Mouse (Mus musculus) ES-E14 (cell line): ENCODE data around the gene Bcl9. TPM values are rescaled to one million over a fixed set of nuclear protein-coding genes. Genes with fewer than 3 reads are reported as not detected.

Experiments
- DNase-seq: peaks from one replicate; pipeline ENCODE4 v3.0.0-alpha.2; 2013; ENCODE audit warnings: low read depth, low spot score
- H3K27ac ChIP-seq: 2 replicates; pipeline ENCODE4 v1.5.1; 2012; ENCODE audit warnings: low read depth, mild to moderate bottlenecking, low read length, moderate library complexity, mixed read lengths; ENCODE audit not compliant: poor library complexity, insufficient read depth, severe bottlenecking
- H3K36me3 ChIP-seq: 2 replicates; pipeline ENCODE4 v1.6.1; 2012; ENCODE audit warnings: mild to moderate bottlenecking, low read length, moderate library complexity, mixed read lengths; ENCODE audit not compliant: control insufficient read depth, poor library complexity, insufficient read depth, severe bottlenecking
- H3K4me1 ChIP-seq, 2 experiments: fragments of 150-350 bp in 1 of 2; sonication (generic) in 1 of 2; 2 replicates each; pipeline ENCODE4 v1.6.1; 2012; ENCODE audit warnings: low read length in 2 of 2, mild to moderate bottlenecking in 1 of 2, mixed read lengths in 1 of 2; ENCODE audit not compliant: control insufficient read depth in 2 of 2, insufficient read depth in 2 of 2, poor library complexity in 1 of 2
- H3K4me3 ChIP-seq, 2 experiments: fragments of 150-350 bp in 1 of 2; sonication (generic) in 1 of 2; 2 replicates each; pipeline ENCODE4 v1.5.1; 2012; ENCODE audit warnings: low read length in 2 of 2, low read depth in 1 of 2, mild to moderate bottlenecking in 1 of 2, mixed read lengths in 1 of 2; ENCODE audit not compliant: insufficient read depth in 1 of 2, poor library complexity in 1 of 2, severe bottlenecking in 1 of 2
- H3K9ac ChIP-seq: 2 replicates; pipeline ENCODE4 v1.6.1; 2012; ENCODE audit warnings: low read depth, mild to moderate bottlenecking, low read length, mixed read lengths; ENCODE audit not compliant: poor library complexity, insufficient read depth, severe bottlenecking
- H3K9me3 ChIP-seq: fragments of 150-350 bp; sonication (generic); 2 replicates; pipeline ENCODE4 v1.6.1; 2012; ENCODE audit warnings: low read depth, mild to moderate bottlenecking, low read length; ENCODE audit not compliant: control insufficient read depth, insufficient read depth
- CHD2 ChIP-seq: IDR thresholded peaks from 2 replicates; pipeline ENCODE4 v1.6.1; 2014; ENCODE audit warnings: mild to moderate bottlenecking, low read depth, low read length, inconsistent platforms
- HCFC1 ChIP-seq: IDR thresholded peaks from 2 replicates; pipeline ENCODE4 v1.6.1; 2012; ENCODE audit warnings: low read length, inconsistent platforms, borderline replicate concordance; ENCODE audit not compliant: insufficient read depth
- MAFK ChIP-seq: IDR thresholded peaks from 2 replicates; pipeline ENCODE4 v1.6.1; 2014; ENCODE audit warnings: mild to moderate bottlenecking, low read depth, low read length, inconsistent platforms; ENCODE audit not compliant: insufficient read depth
- ZC3H11A ChIP-seq: IDR thresholded peaks from 2 replicates; pipeline ENCODE4 v1.6.1; 2012; ENCODE audit warnings: low read depth, mild to moderate bottlenecking, inconsistent platforms, low read length, borderline replicate concordance
- ZNF384 ChIP-seq: IDR thresholded peaks from 2 replicates; pipeline ENCODE4 v1.6.1; 2012; ENCODE audit warnings: low read depth, low read length, inconsistent platforms
- in situ Hi-C, 2 experiments: fragments of 600-800 bp; cut with MboI; formaldehyde crosslinking; loops; one replicate each; pipeline ENCODE4 v1.15.1; 2025; ENCODE audit warnings: low sequenced_read_pairs in 2 of 2, inconsistent platforms in 1 of 2; ENCODE audit not compliant: unreplicated experiment in 2 of 2
- total RNA-seq: library from RNA; depleted of rRNA; stranded (reverse); fragments of 300-350 nt; gene quantifications from 2 replicates; pipeline ENCODE4 v1.2.3, GENCODE M21; 2012

Gene Bcl9
- total RNA-seq, 1 experiment, result 8.1 TPM

GRCm38 (mm10) chr3:97265667-97266415, 31.9 kb downstream of the Bcl9 start:
- Histone ChIP-seq H3K9me3 (no peaks in the 10 kb centered on the region), H3K27ac (no peak overlapping the region), H3K4me1 (peaks cover 0 to 3% of the 10 kb centered on the region in 2 experiments; a peak in 1 of 4 replicates), H3K9ac (no peak overlapping the region), H3K4me3 (no peak overlapping the region), H3K36me3 (no peaks in the 10 kb centered on the region)
- DNase-seq, result no peak
- in situ Hi-C loops, result no loop called here
- no peak for TF ChIP-seq ZNF384
- no peak for TF ChIP-seq ZC3H11A
- no peak for TF ChIP-seq MAFK
- TF ChIP-seq HCFC1, result no peak
- no peak for TF ChIP-seq CHD2

GRCm38 (mm10) chr3:97262235-97262634, 35.5 kb downstream of the Bcl9 start:
- in situ Hi-C loops, result no loop called here
- H3K9me3 ChIP-seq, result no peaks in the 10 kb centered on the region
- no peak overlapping the region for H3K27ac ChIP-seq
- DNase-seq, result no peak
- TF ChIP-seq MAFK, result no peak
- no peak for TF ChIP-seq HCFC1
- TF ChIP-seq ZNF384, result no peak
- TF ChIP-seq CHD2, result no peak
- TF ChIP-seq ZC3H11A, result no peak
- no peak overlapping the region for H3K9ac ChIP-seq
- no peak overlapping the region for H3K4me3 ChIP-seq
- no peaks in the 10 kb centered on the region for H3K4me1 ChIP-seq
- H3K36me3 ChIP-seq, result no peaks in the 10 kb centered on the region

GRCm38 (mm10) chr3:97255706-97256339, 41.9 kb downstream of the Bcl9 start:
- no peak overlapping the region for H3K9ac ChIP-seq
- no peak for TF ChIP-seq ZNF384
- TF ChIP-seq CHD2, result no peak
- no peak for TF ChIP-seq HCFC1
- no peak for TF ChIP-seq MAFK
- TF ChIP-seq ZC3H11A, result no peak
- no peak overlapping the region for H3K27ac ChIP-seq
- H3K4me1 ChIP-seq, result peaks cover 0 to 15% of the 10 kb centered on the region in 2 experiments
- H3K4me3 ChIP-seq, result no peak overlapping the region
- no peaks in the 10 kb centered on the region for H3K9me3 ChIP-seq
- DNase-seq, result no peak
- H3K36me3 ChIP-seq, result no peaks in the 10 kb centered on the region
- in situ Hi-C loops, result no loop called here

- H3K36me3 ChIP-seq, result no peaks in the 10 kb centered on the region
- H3K4me1 ChIP-seq, result peaks cover 0 to 15% of the 10 kb centered on the region in 2 experiments
- H3K9ac ChIP-seq, result no peak overlapping the region
- no peaks in the 10 kb centered on the region for H3K9me3 ChIP-seq
- no peak overlapping the region for H3K4me3 ChIP-seq
- TF ChIP-seq ZC3H11A (no peak), MAFK (no peak), HCFC1 (no peak)
- in situ Hi-C loops, result no loop called here
- no peak overlapping the region for H3K27ac ChIP-seq
- DNase-seq, result no peak
Measured at GRCm38 (mm10) chr3:97254861-97255465, 42.8 kb downstream of the Bcl9 start.
